In the genomic region with DNA sequence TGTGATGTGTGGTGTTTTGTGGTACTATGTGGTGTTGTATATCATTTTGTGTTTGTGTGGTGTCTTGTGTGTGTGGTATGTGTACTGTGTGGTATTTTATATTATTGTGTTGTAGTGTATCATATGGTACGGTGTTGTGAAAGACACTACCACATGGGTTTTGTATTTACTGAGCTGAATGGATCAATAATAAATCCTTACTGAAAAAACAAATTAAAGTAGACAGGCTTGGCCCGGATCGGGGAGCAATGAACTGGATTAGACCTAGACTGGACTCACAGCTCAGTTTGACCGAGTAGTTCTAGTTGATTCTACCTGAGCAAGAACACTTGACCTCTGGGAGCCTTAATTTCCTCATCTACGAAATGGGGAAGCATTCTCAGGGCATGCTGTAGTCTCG, we compare ENCODE assay signal across 28 mouse cellular contexts.
"Had no signal": no experiment of that assay in that cellular context is flagged by ENCODE, and none has a peak within 500 bp of the region (broad histone marks: within the 10 kb centered on the region; RNA-seq: fewer than 3 reads in every experiment).

No protein-coding gene starts in this region.

- H3K9me3 ChIP-seq: embryonic facial prominence, embryonic 10.5 days; embryonic facial prominence, embryonic 12.5 days; embryonic facial prominence, embryonic 13.5 days; embryonic facial prominence, embryonic 15.5 days; forebrain, embryonic 10.5 days; forebrain, embryonic 12.5 days; forebrain, embryonic 13.5 days; forebrain, embryonic 15.5 days had no signal

- H3K4me3 ChIP-seq: embryonic facial prominence, embryonic 10.5 days; embryonic facial prominence, embryonic 12.5 days; embryonic facial prominence, embryonic 13.5 days; embryonic facial prominence, embryonic 15.5 days; erythroblast, embryonic 14.5 days; forebrain, embryonic 10.5 days; forebrain, embryonic 12.5 days; forebrain, embryonic 13.5 days; forebrain, embryonic 15.5 days; gastrocnemius, adult 2 months; heart, adult 2 months had no signal

- H3K27ac ChIP-seq: embryonic facial prominence, embryonic 10.5 days; embryonic facial prominence, embryonic 12.5 days; embryonic facial prominence, embryonic 13.5 days; embryonic facial prominence, embryonic 15.5 days; forebrain, embryonic 10.5 days; forebrain, embryonic 12.5 days; forebrain, embryonic 13.5 days; forebrain, embryonic 15.5 days; heart, adult 2 months had no signal

- H3K4me2 ChIP-seq: embryonic facial prominence, embryonic 12.5 days; embryonic facial prominence, embryonic 13.5 days; embryonic facial prominence, embryonic 15.5 days; forebrain, embryonic 12.5 days; forebrain, embryonic 13.5 days; forebrain, embryonic 15.5 days had no signal

- H3K9ac ChIP-seq: embryonic facial prominence, embryonic 12.5 days; embryonic facial prominence, embryonic 13.5 days; embryonic facial prominence, embryonic 15.5 days; forebrain, embryonic 12.5 days; forebrain, embryonic 13.5 days; forebrain, embryonic 15.5 days; forebrain, postnatal 0 days had no signal

- H3K36me3 ChIP-seq: embryonic facial prominence, embryonic 12.5 days; embryonic facial prominence, embryonic 13.5 days; embryonic facial prominence, embryonic 15.5 days; forebrain, embryonic 15.5 days had no signal

- ATAC-seq: forebrain, embryonic 13.5 days; forebrain, embryonic 14.5 days; forebrain, embryonic 15.5 days; forebrain, embryonic 16.5 days; forebrain, postnatal 0 days had no signal

- DNase-seq: cerebellum, adult 8-10 months; cerebellum, adult 9-10 months; cerebellum, adult 9-11 months; cerebellum, postnatal 10 days; cerebellum, postnatal 14 days; cerebellum, postnatal 25 days; cerebellum, postnatal 36 days; embryo, embryonic 11 days; forebrain, postnatal 0 days; gastrocnemius, adult 2 months; gastrocnemius, postnatal 10 days; gastrocnemius, postnatal 14 days; gastrocnemius, postnatal 25 days; gastrocnemius, postnatal 36 days; heart, adult 11 months; heart, adult 18-20 months; heart, adult 2 months had no signal

- H3K27me3 ChIP-seq: embryonic facial prominence, embryonic 12.5 days; embryonic facial prominence, embryonic 13.5 days; embryonic facial prominence, embryonic 15.5 days; forebrain, embryonic 12.5 days; forebrain, embryonic 13.5 days; forebrain, embryonic 15.5 days had no signal
